Mouse (Mus musculus): Measurements from ENCODE around the gene Itgav. TPM values are rescaled to one million over a fixed set of nuclear protein-coding genes. Genes with fewer than 3 reads are reported as not detected.

Gene Itgav
- polyA plus RNA-seq, 1 experiment from 2014 or later: 23.0 TPM

DNA sequence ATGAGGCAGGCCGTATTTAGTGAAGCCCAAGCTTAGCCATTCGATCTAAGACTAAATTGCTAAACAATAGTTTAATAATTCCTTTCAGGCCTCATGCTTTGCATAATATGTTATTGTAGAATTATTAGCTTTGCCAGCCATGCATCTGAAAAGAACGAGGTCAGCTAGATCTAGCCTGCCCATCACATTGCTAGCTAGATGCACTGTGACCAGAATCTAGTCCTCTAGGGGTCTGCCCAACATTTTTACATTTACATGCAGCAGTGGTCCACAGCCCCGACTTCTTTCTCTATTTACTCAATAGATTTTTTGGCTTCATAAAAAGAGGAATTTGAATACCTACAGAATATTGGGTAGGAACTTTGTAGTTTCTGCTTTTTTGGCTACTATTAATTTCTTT lies 67.9 kb downstream of the Itgav start:
- Histone ChIP-seq H3K36me3 (peaks cover 7% of the 10 kb centered on the region; the same call in 1 of the 2 replicates), H3K4me2 (replicated peaks) (peak overlapping the region; percentile 42), H3K9ac (replicated peaks) (no peak overlapping the region), H3K9me3 (no peaks in the 10 kb centered on the region), H3K27me3 (no peaks in the 10 kb centered on the region), H3K4me1 (replicated peaks) (peaks cover 13% of the 10 kb centered on the region; the same call in 1 of the 2 replicates), H3K27ac (peak overlapping the region; percentile 83), H3K4me3 (replicated peaks) (peak overlapping the region; percentile 26)
- ATAC-seq: peak; percentile 80
- 36% methylated on average over 4 of the region's 4 CpGs for WGBS

DNA sequence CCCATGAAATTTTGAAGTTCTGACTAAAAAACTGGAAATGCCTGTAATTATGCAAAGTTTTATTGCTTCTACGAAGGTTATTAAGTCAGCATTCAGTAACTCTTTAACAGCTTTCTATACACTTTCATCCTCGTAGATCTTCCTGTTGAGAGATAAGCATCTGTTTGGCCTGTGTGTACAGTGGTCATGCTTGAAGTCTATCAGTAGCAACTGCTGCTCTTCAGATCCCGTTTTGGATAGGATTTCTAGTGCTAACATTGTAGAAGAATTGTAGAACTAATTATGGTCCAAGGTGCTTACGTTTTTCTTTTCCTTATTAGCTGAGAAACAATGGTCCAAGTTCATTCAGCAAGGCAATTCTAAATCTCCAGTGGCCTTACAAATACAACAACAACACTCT lies 71.6 kb downstream of the Itgav start:
- peaks cover 13% of the 10 kb centered on the region; the same call in 1 of the 2 replicates for H3K4me1 ChIP-seq (replicated peaks)
- no peaks in the 10 kb centered on the region for H3K9me3 ChIP-seq
- H3K9ac ChIP-seq (replicated peaks): no peak overlapping the region
- WGBS: 90% methylated on average over 4 of the region's 4 CpGs
- H3K27me3 ChIP-seq: no peaks in the 10 kb centered on the region
- no peak overlapping the region for H3K4me3 ChIP-seq (replicated peaks)
- no peak overlapping the region for H3K27ac ChIP-seq
- peaks cover 4% of the 10 kb centered on the region; the same call in 1 of the 2 replicates for H3K36me3 ChIP-seq
- no peak for ATAC-seq
- H3K4me2 ChIP-seq (replicated peaks): no peak overlapping the region

DNA sequence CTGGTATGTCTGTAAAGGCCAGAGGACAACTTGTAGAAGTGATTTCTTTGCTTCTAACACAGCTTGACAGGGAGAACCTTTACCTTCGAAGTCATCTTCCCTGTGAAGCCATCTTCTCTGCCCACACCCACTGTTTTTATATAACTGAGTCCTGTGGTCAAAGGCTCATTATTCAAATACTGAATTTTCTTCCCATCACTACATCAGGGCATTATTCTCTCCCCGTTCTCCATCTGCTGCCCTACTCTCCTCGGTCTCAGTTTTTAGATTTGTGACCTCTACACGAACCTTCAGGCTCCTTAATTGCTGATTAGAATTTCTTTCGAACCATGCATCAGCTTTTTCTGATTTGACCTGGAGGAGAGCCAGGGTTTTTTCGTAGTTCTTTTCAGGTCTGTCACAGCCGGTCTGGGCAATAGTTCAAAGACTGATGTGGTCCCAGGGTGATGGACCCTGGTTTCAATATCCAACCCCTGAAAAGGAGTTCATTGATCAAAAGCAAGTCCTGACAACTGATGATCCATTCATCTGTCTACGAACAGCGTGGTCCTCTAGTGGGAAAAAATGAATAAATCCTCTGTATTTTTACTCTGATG lies 73.8 kb downstream of the Itgav start:
- H3K4me2 ChIP-seq (replicated peaks): no peak overlapping the region
- no peak overlapping the region for H3K9ac ChIP-seq (replicated peaks)
- ATAC-seq: no peak
- H3K36me3 ChIP-seq: peaks cover 4% of the 10 kb centered on the region; the same call in 1 of the 2 replicates
- H3K4me1 ChIP-seq (replicated peaks): no peaks in the 10 kb centered on the region; the same call in 1 of the 2 replicates
- no peaks in the 10 kb centered on the region for H3K27me3 ChIP-seq
- H3K9me3 ChIP-seq: no peaks in the 10 kb centered on the region
- no peak overlapping the region for H3K27ac ChIP-seq
- WGBS: 56% methylated on average over 9 of the region's 9 CpGs
- H3K4me3 ChIP-seq (replicated peaks): no peak overlapping the region

DNA sequence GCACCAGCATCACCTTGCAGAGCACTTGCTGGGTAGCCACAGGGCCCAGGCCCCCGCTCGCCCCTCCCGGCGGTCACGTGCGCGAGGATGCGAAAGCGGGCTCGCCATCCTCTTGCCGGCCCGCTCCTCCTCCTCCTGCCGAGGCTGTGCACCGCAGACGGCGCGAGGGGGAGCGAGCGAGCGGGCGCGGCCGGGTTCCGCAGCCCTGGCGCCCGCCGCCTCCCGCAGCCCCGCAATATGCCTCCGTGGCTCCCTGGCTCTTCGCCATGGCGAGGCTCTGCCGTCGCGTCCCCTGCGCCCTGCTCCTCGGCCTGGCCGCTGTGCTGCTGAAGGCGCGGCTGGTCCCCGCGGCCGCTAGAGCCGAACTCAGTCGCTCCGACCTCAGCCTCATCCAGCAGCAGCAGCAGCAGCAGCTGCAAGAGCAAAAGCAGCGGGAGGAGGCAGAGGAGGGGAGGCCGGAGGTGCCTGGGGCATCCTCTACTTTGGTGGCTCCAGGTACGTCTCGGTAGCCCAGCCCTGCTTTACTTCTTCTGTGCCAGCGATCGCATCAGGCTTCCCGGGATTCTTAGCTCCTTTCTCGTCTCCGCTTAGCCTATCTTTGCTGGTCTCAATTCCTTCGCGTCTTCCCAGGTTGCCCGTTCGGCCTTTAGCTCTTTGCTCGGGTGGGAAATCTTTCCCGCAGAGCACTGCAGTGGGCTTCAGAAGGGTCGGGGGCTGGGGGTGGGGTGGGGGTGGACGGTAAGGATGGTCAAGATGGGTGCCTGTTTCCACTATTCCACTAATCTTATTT lies 88.5 kb downstream of the Itgav start, which contains the start of gene Fam171b:
Gene Fam171b, plus strand, starts transcription at position 154 of the 790 bp plus-strand sequence.
- no peaks in the 10 kb centered on the region for H3K36me3 ChIP-seq

DNA sequence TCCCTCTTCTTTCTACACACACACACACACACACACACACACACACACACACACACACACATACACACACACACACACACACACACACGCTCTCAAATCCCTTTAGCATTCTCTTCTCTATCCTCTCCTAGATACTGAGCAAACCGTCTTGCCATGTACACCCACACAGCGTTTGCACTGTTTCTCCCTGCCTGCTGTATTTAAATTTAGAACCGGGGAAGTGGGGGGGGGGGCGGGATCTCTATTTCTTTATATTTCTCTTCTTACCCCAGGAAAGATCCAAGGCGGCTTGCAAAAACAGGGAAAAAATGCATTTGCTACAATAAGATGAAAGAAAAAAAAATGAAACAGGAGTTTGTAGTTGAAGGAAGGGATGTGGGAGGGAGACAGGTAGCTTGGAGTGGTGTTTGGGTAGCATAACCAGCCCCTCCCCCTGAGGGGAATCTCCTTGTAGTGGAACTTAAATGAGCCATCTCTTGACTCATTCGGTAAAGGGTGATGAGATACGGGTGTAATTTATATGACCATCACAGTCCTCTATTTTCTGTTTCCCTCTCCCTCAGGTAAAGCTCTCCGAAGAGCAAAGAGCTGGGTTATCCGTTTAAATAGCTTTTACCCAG lies 89.2 kb downstream of the Itgav start:
- peak overlapping the region; percentile 94 for H3K9ac ChIP-seq (replicated peaks)

More for the DNA sequence above, 88.5 kb downstream of the Itgav start, which contains the start of gene Fam171b:
- H3K9ac ChIP-seq (replicated peaks): peak within 1 kb of the TSS; percentile 94
- WGBS: under 1% methylated on average over 63 of the region's 63 CpGs
- peaks cover 32% of the 10 kb centered on the region for H3K4me1 ChIP-seq (replicated peaks)
- peak within 1 kb of the TSS; percentile 99 for H3K27ac ChIP-seq
- no peaks in the 10 kb centered on the region for H3K27me3 ChIP-seq
- ATAC-seq: peak; percentile 96
- peak within 1 kb of the TSS; percentile 85 for H3K4me3 ChIP-seq (replicated peaks)
- H3K9me3 ChIP-seq: no peaks in the 10 kb centered on the region
- H3K4me2 ChIP-seq (replicated peaks): peak within 1 kb of the TSS; percentile 66

DNA sequence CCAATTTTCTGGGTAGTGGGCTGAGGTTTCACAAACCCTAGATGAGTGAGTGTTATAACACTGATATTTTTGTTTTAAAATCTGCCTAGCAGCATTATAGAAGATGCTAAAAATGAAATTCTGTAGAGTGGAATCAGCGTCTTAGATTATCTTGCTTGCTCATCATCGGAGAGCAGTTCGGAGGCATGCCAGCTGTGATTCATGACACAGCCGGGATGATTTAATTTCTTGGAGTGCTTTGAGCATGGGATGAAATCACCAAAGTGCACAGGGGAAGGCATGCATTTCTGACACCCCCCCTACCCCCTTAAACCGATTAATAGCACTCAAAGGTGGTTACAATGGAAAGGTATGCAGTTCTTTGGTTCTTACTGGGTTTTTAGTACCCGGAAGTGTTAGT lies 89.8 kb downstream of the Itgav start:
- WGBS: 32% methylated on average over 6 of the region's 6 CpGs
- peak overlapping the region; percentile 85 for H3K4me3 ChIP-seq (replicated peaks)
- H3K27me3 ChIP-seq: no peaks in the 10 kb centered on the region
- no peaks in the 10 kb centered on the region for H3K36me3 ChIP-seq
- H3K4me1 ChIP-seq (replicated peaks): peaks cover 34% of the 10 kb centered on the region
- no peak for ATAC-seq
- H3K27ac ChIP-seq: peak overlapping the region; percentile 99; the same call in 1 of the 2 replicates
- H3K9ac ChIP-seq (replicated peaks): peak overlapping the region; percentile 94
- no peaks in the 10 kb centered on the region for H3K9me3 ChIP-seq
- peak overlapping the region; percentile 66 for H3K4me2 ChIP-seq (replicated peaks)

More for the DNA sequence above, 89.2 kb downstream of the Itgav start:
- 11% methylated on average over 10 of the region's 10 CpGs for WGBS
- H3K4me3 ChIP-seq (replicated peaks): peak overlapping the region; percentile 85
- peak overlapping the region; percentile 66 for H3K4me2 ChIP-seq (replicated peaks)
- H3K9me3 ChIP-seq: no peaks in the 10 kb centered on the region
- no peaks in the 10 kb centered on the region for H3K36me3 ChIP-seq
- no peaks in the 10 kb centered on the region for H3K27me3 ChIP-seq
- ATAC-seq: peak; percentile 54
- H3K4me1 ChIP-seq (replicated peaks): peaks cover 32% of the 10 kb centered on the region
- peak overlapping the region; percentile 99 for H3K27ac ChIP-seq

DNA sequence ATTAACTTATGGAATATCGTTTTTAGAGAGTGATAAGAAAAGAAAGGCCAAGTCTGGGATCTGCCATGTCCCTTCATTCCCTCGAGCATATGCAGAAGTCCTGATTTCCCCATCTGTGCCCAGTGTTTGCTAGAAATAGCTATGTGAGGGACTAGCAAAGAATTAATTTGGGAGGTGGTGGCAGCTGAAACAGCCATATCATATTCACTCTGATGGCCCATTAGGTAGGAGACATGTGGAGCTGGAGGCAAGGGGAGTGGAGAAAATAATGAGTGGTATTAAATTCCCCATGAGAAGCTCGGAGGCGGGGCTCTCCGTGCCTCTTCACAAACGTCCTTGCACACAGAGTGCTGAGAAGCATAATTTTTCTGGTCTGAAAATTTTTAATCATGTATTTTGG lies 92.0 kb downstream of the Itgav start:
- no peak for ATAC-seq
- 0 out of 2 replicates have a peak overlapping the region, but pooled peaks have one; percentile 10 for H3K4me2 ChIP-seq (replicated peaks)
- H3K27me3 ChIP-seq: no peaks in the 10 kb centered on the region
- no peaks in the 10 kb centered on the region for H3K9me3 ChIP-seq
- H3K4me1 ChIP-seq (replicated peaks): peaks cover 39% of the 10 kb centered on the region
- H3K4me3 ChIP-seq (replicated peaks): no peak overlapping the region
- 0 out of 2 replicates have a peak overlapping the region, but pooled peaks have one; percentile 5 for H3K27ac ChIP-seq
- no peak overlapping the region for H3K9ac ChIP-seq (replicated peaks)
- WGBS: 50% methylated on average over 6 of the region's 6 CpGs
- H3K36me3 ChIP-seq: no peaks in the 10 kb centered on the region

DNA sequence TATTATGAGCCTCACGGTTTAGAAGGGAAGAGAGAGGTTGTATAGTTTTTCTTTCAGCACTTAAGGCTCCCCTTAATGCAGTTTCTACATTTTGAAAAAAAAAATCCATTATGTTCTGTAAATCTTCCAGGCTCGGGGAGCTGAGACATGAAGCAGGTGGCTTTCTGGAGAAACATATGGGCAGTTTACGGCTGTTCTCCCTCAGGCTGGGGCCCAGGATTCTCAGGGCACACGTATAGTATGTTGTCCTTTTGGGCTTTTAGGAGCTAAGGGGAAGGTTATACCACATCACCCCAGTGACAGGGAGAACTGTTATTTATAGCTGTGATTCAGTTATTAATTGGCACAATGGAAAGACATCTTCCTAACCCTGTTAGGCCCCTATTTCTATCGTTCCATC lies 101.0 kb downstream of the Itgav start:
- Histone ChIP-seq H3K9me3 (no peaks in the 10 kb centered on the region), H3K27ac (no peak overlapping the region), H3K4me3 (replicated peaks) (no peak overlapping the region), H3K27me3 (no peaks in the 10 kb centered on the region), H3K4me1 (replicated peaks) (peaks cover 21% of the 10 kb centered on the region), H3K9ac (replicated peaks) (no peak overlapping the region), H3K4me2 (replicated peaks) (no peak overlapping the region), H3K36me3 (no peaks in the 10 kb centered on the region)
- ATAC-seq: no peak
- WGBS: 59% methylated on average over 5 of the region's 5 CpGs

DNA sequence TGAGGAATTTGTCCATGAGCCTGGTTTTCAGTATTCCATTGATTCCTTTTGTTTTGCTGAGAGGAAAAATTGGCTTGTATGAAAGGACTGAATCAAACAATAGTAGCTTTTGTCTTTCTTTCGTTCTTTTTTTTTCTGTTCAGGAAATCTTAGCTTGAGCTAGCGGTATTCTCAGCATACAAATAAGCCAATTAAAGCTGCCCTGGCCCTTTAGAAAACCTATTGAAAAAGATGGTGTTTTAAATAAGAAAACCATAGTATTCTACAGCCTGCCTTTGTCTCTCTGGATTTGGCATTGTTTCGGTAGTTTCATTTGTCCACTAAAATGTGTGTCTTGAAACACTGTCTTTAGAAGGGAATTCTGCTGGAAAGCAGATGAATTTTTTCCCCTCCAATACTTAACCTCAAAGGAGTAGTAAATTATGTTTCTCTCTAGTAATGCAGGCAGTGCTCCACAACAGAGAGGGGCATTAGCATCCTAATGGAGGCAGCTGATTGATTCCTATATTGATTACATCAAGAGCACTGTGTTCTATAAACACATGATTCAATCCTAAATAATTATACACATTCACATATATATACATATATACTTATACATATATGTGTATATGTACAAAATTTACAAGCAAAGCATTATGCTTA lies 104.8 kb downstream of the Itgav start:
- H3K27ac ChIP-seq: peak overlapping the region; percentile 82
- H3K36me3 ChIP-seq: no peaks in the 10 kb centered on the region
- peak; percentile 55 for ATAC-seq
- H3K27me3 ChIP-seq: no peaks in the 10 kb centered on the region
- H3K9me3 ChIP-seq: no peaks in the 10 kb centered on the region
- H3K4me2 ChIP-seq (replicated peaks): 0 out of 2 replicates have a peak overlapping the region, but pooled peaks have one; percentile 17
- WGBS: 5% methylated on average over 3 of the region's 3 CpGs
- H3K9ac ChIP-seq (replicated peaks): 0 out of 2 replicates have a peak overlapping the region, but pooled peaks have one; percentile 16
- no peak overlapping the region for H3K4me3 ChIP-seq (replicated peaks)
- H3K4me1 ChIP-seq (replicated peaks): peaks cover 25% of the 10 kb centered on the region

DNA sequence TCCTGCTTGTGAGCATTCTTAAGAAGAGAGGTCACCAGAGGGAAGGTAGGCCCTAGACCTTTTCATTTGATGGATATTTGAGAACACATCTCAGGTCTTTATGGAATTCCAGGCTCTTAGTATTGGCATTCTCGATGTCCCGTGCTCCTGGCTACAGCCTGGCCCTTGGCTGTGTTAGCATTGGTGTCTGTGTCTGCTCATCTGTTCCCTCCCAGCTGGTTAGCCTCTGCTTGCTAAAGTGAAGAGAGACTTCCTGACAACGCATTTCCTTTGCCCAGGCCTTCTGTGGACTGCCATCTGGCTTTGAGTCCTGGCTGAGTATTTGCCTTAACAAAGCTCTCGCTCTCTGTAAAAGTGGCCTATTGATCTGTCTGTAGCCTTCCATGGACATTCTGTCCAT lies 108.7 kb downstream of the Itgav start:
- Histone ChIP-seq H3K9me3 (no peaks in the 10 kb centered on the region), H3K36me3 (no peaks in the 10 kb centered on the region), H3K9ac (replicated peaks) (no peak overlapping the region), H3K27ac (no peak overlapping the region), H3K4me3 (replicated peaks) (no peak overlapping the region), H3K4me1 (replicated peaks) (peaks cover 28% of the 10 kb centered on the region), H3K4me2 (replicated peaks) (no peak overlapping the region), H3K27me3 (no peaks in the 10 kb centered on the region)
- 85% methylated on average over 4 of the region's 4 CpGs for WGBS
- ATAC-seq: no peak

DNA sequence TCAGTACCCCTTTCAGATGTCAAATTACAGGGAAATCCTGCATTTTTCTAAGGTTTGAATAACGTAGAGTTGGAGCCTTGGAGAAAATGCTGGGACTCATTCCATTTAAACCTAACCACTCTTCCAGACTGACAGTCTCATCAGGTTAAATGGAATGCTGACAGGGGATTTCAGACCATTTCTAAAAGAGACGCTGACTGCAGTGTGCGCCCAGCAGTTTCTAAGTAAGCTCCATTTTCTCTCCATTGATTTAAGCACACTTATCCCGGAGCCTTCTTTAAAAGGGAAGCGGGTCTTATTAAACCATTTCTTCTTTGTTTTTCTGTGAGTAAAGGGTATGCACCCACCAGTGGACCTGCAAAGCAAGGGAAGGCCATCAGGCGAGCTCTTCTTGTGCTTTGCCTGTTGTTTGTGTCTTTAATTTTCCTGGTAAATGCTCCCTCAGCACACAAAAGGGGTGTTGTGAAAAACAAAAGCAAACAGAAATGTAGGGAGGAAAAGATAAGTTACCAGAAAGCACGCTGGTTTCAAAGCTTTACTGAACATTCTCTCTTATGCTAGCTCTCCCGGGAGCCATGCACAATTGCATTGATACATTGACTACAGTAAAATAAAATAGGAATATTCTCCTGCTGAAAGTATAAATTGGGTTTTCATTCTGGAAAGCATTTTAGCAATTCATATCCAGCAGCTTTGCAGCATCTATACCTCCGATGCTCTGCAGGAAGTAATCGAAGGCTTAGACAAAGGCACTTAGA lies 111.3 kb downstream of the Itgav start:
- peak overlapping the region; percentile 71 for H3K27ac ChIP-seq
- no peaks in the 10 kb centered on the region for H3K27me3 ChIP-seq
- H3K36me3 ChIP-seq: peaks cover 4% of the 10 kb centered on the region; the same call in 1 of the 2 replicates
- H3K4me2 ChIP-seq (replicated peaks): peak overlapping the region; percentile 5
- 29% methylated on average over 10 of the region's 10 CpGs for WGBS
- no peak overlapping the region; the same call in 1 of the 2 replicates for H3K9ac ChIP-seq (replicated peaks)
- peaks cover 14% of the 10 kb centered on the region for H3K4me1 ChIP-seq (replicated peaks)
- no peak overlapping the region for H3K4me3 ChIP-seq (replicated peaks)
- peak; percentile 37; the same call in 1 of the 2 replicates for ATAC-seq
- H3K9me3 ChIP-seq: no peaks in the 10 kb centered on the region
